Mouse (Mus musculus) granulocyte monocyte progenitor cell, adult 5-6 weeks (primary cell): Measurements from ENCODE around the gene Dmd. TPM values are rescaled to one million over a fixed set of nuclear protein-coding genes. Genes with fewer than 3 reads are reported as not detected.

Experiments
- ATAC-seq: replicated peaks from 2 replicates; pipeline ENCODE4 v1.8.0; 2016; ENCODE audit warnings: mild to moderate bottlenecking, moderate TSS enrichment, inconsistent platforms; ENCODE audit not compliant: poor library complexity, severe bottlenecking
- total RNA-seq, 2 experiments: library from RNA; stranded (forward) in 1 of 2; stranded (reverse) in 1 of 2; fragments of 200-712, 200-1000 nt in 1 of 2; fragments of >200 nt in 1 of 2; fragmentation: Nextera tagmentation in 1 of 2; gene quantifications; 2 replicates each; pipeline ENCODE4 v1.2.3; 2014 to 2017

Gene Dmd
- total RNA-seq, 2 experiments from 2014 or later, result 0.49 to 0.62 TPM

- ATAC-seq, result no peak
These were observed 2059.6 kb downstream of the Dmd start for GRCm38 (mm10) chrX:85008304-85008703.

DNA sequence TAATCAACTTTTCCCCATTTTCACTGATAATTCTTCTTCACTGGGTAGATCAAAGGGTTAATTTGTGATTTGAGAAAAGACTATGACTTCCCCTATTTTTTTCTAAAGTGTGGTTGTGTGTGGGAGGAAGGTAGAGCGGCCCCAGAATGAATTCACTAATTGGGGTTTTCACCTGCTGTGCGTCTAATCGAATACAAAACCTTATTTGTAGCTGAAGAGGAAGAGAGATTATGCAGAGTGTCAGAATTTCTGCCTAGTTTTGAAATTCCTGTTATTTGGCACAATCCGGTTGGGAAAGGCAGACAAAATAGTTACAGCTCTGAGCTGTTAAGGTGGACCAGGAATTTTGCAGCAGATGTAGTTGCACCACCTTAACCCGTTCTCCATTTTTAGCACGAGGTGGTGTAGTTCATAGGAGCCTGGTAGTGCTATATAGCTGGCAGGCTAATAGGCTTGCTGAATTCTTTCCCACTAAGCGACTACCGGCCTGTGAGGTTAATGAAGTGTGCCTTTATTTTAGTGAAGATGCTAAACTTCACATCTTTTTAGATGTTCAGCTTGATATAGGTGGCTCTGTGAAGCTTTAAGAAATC, 2092.9 kb downstream of the Dmd start:
- no peak for ATAC-seq

DNA sequence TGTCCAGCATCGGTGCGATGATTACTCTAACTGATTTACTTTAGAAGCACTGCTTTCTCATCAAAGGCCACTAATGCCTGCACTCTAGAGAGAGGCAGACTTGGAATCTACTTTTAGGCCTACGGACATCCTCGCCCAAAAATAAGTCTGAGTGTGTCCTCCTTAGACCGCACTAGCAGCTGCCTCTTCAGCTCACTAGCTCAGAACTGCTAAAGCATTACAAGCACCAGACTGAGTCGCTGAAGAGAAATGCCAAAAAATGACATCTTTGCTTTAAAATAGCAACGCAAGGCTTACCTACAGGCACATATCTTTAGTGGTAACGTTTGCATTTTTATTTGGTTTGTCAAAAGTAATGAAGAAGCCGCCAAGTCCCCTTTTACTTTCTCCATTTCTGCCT, 2098.0 kb downstream of the Dmd start:
- ATAC-seq, result no peak

DNA sequence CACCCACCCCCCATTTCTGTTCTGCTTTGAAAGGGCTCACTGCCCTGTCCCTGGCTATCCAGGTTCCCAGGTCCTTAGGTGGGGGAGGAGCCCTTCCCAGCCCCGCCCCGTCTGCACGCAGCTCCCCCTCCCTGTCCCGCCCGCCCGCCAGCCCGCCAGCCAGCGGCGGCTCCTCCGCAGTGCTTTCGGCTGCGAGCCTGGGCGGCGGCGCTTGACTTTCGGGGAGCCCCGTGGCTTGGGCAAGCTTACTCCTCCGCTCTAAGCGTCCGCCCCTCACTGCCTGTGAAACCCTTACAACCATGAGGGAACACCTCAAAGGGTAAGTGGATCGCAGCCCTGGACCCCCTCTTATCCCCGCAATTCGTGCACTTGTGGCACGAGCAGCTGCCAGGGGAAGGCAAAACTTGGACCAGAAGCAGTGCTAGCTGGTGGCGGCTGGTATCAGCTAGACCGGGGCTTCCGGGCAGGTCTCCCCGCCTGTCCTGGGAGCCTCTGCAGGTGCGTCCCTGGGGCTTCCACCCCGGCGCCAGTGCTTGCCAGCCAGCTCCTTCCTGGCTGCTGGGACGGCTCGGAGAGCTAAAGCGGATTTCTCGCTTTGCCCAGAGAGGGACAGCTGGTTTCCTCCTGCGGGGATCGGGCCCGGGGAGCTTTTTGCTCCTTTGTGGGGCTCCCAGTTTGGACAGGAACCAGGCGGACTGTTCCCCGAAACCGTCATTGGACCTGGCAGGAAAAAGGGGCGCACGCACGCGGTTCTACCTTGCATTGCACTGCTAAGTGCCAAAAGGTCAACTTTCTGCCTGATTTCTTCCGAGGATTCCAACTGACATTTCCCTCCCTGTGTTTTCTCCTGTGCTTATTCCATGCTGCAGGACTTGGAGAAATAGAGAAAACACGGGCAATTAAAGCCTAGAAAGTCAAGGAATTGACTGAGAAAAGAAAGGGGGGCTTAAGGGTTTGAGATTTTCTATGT, 2099.8 kb downstream of the Dmd start:
- peak; percentile 88 for ATAC-seq

DNA sequence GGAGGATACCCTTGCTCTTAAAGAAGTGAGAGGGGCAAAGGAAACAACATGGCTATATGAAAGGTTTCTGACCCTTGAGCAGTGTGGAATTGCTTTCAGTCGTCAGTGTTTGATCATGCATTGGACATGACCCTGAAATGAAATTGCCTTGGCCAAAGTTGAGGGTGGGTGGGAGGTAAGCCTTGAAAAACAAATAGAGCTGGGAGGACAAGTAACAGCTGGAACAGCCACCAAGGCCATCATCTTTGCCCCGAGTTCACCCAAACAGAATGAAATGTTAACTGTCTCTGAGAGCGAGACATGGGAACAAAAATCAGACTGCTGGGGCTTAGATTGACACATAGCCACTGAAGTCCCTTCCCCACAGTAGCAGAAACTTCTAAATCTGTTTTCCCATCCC, 2100.9 kb downstream of the Dmd start:
- no peak for ATAC-seq

- no peak for ATAC-seq
These were observed 2124.9 kb downstream of the Dmd start for GRCm38 (mm10) chrX:85073602-85074001.

GRCm38 (mm10) chrX:85076845-85077244, 2128.2 kb downstream of the Dmd start:
- no peak for ATAC-seq

DNA sequence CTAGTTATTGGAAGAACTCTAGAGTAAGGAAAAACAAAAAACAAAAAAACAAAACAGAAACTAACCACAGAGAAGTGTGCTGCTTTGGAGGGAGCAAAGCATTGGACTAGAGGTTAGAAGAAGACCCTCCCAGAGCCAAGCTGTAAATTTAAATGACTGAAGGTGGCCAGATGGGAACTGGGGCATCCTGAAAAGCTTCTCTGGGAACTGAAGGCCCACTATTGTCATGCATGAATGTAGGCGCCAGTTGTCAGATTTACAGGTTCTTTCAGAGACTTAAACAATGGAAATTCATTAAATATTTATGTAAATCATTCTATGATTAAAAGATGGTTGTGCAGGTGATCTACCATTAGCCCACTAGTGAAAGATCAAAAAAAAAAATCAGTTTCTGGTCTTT, 2128.9 kb downstream of the Dmd start:
- no peak for ATAC-seq

- no peak for ATAC-seq
These were observed 2130.5 kb downstream of the Dmd start for GRCm38 (mm10) chrX:85079174-85079573.

DNA sequence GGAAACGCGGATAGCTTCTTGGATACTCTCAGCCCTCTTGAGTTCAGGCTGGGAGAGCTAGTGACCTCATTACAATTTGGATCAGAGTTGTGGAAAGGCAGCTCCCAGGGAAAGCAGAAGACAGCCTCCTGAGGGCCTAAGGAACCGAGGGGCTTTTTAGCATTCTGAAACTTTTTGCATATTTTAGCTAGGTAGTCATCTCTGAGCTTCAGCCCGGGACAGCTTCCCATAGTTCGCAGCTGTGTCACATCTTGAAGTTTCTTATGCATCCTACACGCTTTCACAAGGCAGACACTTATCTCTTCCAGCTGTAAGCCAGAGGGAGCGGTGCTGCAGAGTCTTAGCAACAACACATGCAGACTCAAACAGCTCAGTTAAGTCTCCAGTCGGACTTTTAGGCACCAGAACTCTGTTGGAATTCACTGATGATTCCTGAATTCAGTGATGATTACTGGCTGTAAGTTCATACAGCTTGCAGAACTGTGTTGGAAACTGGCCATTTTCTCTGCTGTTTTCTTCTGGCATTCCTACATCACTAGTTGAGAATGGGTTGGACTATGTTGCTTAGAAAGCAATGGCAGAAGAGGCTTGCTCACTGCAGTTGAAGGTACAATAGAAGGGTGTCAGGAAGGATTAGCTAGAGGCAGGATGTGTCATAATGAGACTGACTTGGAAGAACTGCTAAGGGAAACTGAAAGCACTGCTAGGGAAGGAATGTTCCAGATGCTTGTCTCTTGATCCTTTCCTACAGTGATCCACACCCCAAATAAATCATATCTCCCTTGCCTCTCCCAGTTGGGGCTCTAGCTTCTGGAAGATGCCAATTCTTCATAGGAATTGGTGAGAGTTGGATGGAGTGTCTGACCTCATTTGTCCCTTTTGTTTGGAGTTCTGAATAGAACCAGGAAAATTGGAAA, 2135.8 kb downstream of the Dmd start:
- no peak for ATAC-seq

- no peak for ATAC-seq
These were observed 2140.8 kb downstream of the Dmd start for GRCm38 (mm10) chrX:85089506-85089905.

- no peak for ATAC-seq
These were observed 2144.7 kb downstream of the Dmd start for GRCm38 (mm10) chrX:85093354-85093753.

GRCm38 (mm10) chrX:85098691-85099090, 2150.0 kb downstream of the Dmd start:
- ATAC-seq, result no peak

GRCm38 (mm10) chrX:85112418-85112817, 2163.7 kb downstream of the Dmd start:
- ATAC-seq, result no peak

GRCm38 (mm10) chrX:85132706-85133105, 2184.0 kb downstream of the Dmd start:
- no peak for ATAC-seq

DNA sequence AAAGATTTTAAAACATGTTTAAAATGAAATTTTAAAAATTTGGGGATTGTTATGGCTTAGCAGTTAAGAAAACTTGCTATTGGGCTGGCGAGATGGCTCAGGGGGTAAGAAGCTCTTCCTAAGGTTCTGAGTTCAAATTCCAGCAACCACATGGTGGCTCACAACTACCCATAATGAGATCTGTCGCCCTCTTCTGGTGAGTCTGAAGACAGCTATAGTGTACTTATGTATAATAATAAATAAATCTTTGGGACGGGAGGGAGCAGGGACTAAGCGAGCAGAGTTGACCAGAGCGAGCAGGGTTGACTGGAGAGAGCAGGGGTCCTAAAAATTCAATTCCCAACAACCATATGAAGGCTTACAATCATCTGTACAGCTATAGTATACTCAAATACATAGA, 2188.6 kb downstream of the Dmd start:
- ATAC-seq, result no peak

DNA sequence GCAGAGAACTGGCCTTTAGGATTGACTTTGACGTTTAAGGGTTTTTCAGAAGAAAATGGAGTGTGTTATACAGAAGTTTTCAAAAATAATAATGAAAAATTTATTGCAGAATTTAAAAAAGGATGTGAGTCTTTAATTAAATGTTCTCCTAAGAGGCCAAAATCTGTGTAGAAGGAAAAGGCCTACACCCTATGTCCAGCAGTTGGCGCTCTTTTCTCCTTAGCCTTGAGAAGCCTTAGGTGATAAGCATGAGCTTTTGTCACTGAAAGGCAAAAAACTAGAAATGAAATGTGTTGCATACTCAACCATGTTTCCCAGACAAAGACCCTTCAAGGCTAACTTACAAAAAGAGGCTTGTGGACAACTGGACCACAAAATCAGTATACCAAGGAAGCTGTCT, 2222.6 kb downstream of the Dmd start:
- no peak for ATAC-seq

- no peak for ATAC-seq
These were observed 2238.9 kb downstream of the Dmd start for GRCm38 (mm10) chrX:85187565-85187964.

DNA sequence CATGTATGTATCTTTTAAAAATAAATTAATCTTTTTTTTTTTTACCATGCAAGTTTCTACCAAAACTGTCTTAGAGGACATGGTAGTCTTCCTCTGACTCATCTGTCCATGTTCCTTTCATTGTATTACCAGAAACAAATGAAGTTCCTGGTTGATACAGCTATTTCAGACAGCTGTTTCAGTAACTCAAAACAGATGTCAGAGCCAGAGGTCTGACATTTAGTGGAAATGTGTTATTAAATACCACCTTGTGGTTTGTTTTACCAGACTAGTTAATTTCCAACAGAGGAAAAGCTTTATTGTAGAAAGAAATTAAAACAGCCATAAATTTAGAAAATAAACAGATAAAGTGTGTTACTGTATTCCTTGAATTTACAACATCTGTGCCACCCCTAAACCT, 2245.2 kb downstream of the Dmd start:
- no peak for ATAC-seq

GRCm38 (mm10) chrX:85197688-85198087, 2249.0 kb downstream of the Dmd start:
- ATAC-seq, result no peak

DNA sequence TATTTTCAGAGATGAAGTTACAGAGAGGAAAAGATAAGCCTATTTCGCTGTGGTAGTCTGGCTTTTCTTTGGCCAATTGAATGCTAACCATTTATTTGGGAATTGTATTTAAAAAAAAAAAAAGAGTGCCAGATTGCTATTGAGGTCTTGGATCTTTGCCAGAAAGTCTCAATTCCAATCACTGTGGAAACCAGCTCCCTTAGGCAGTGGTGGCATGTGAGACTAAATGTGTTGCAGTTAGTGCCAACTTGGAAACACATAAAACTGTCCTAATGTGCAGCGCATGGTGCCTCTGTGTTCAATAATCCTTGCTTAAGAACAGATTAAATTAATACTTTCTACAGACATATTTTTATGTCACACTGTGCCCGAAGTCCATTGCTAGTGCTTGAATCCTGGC, 2250.7 kb downstream of the Dmd start:
- no peak for ATAC-seq
